Mouse (Mus musculus): ENCODE measurements at regions not wholly inside any gene's neighbourhood (a gene's known extent, or its start where the extent isn't known, plus 50 kb on each side); places are given as distances from the start of the nearest gene placed in this dataset.

DNA sequence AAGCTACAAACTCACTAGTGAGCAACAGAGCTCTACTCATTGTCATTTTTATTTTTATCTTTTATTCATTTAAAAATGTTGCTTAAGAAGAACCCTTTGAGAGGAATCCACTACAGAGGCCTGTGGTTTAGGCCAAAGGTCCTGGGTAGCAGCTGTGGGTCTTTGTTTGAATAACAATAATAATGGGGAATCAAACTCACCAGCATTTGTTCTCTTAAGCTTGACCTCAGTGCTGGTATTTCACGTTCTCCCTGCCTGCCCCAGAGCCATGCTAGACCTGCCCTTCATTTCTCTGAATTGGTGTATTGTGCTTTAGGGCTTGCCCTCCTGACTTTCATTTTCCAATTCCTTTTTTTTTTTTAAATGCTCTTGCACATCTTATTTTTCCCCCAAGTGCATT is 232.8 kb upstream of the Hs3st1 start:
- TF ChIP-seq CTCF (conservative IDR thresholded peaks at IDR 0.05 in 1 of 2, IDR thresholded peaks at IDR 0.05 in 1 of 2; ENCODE audit: low read depth in 2 of 2, low read length in 2 of 2): no peak
- no peak for TF ChIP-seq NRF1 (IDR thresholded peaks at IDR 0.05; ENCODE audit: low read depth, low read length)
- TF ChIP-seq ZC3H11A (IDR thresholded peaks at IDR 0.05; ENCODE audit: low read depth, low read length): no peak
- TF ChIP-seq MEF2A (IDR thresholded peaks at IDR 0.05; ENCODE audit: borderline replicate concordance, low read depth, low read length): no peak
- TF ChIP-seq POLR2A (IDR thresholded peaks at IDR 0.05; ENCODE audit: low read depth, low read length): no peak
- no peak for TF ChIP-seq CHD1 (IDR thresholded peaks at IDR 0.05; ENCODE audit: low read depth, low read length)
- no peak for TF ChIP-seq EP300 (IDR thresholded peaks at IDR 0.05; ENCODE audit: low read length)
- TF ChIP-seq ZNF384 (IDR thresholded peaks at IDR 0.05; ENCODE audit: low read depth, low read length): no peak
- no peak for TF ChIP-seq BHLHE40 (IDR thresholded peaks at IDR 0.05; ENCODE audit: low read depth, low read length)
- no peak for TF ChIP-seq USF1 (IDR thresholded peaks at IDR 0.05; ENCODE audit: low read depth, low read length)
- no peak for TF ChIP-seq HCFC1 (IDR thresholded peaks at IDR 0.05; ENCODE audit: low read depth, low read length)
- TF ChIP-seq SMC3 (IDR thresholded peaks at IDR 0.05; ENCODE audit: low read depth, low read length): no peak
